Mouse (Mus musculus) neural tube, embryonic 12.5 days (tissue): ENCODE measurements around the gene Hist1h2ac. TPM values are rescaled to one million over a fixed set of nuclear protein-coding genes. Genes with fewer than 3 reads are reported as not detected.
"Not testable (repeated sequence)": the region's sequence is repeated elsewhere in the genome, so short reads cannot be mapped to it uniquely, and the experiment has no call there.

Source experiments
- ATAC-seq: fragments of 200-750 bp; cut with Nextera tagmentation; 2 replicates; pipeline ENCODE4 v1.8.0; 2017; ENCODE audit warnings: low read depth, mild to moderate bottlenecking, moderate TSS enrichment, moderate library complexity; ENCODE audit not compliant: low FRiP score
- H3K27ac ChIP-seq: fragments of 300-500 bp; sonication (generic); 2 replicates; pipeline ENCODE4 v1.5.1; 2016
- H3K27me3 ChIP-seq: fragments of 300-500 bp; sonication (generic); replicated peaks from 2 replicates; pipeline ENCODE4 v1.6.1; 2016; ENCODE audit warnings: mild to moderate bottlenecking
- H3K36me3 ChIP-seq: fragments of 300-500 bp; sonication (generic); 2 replicates; pipeline ENCODE4 v1.6.1; 2016; ENCODE audit warnings: mild to moderate bottlenecking
- H3K4me1 ChIP-seq: fragments of 300-500 bp; sonication (generic); 2 replicates; pipeline ENCODE4 v1.6.1; 2016
- H3K4me2 ChIP-seq: fragments of 300-500 bp; sonication (generic); replicated peaks from 2 replicates; pipeline ENCODE4 v1.6.1; 2016; ENCODE audit warnings: mild to moderate bottlenecking
- H3K4me3 ChIP-seq: fragments of 300-500 bp; sonication (generic); 2 replicates; pipeline ENCODE4 v1.5.1; 2016
- H3K9ac ChIP-seq: fragments of 300-500 bp; sonication (generic); 2 replicates; pipeline ENCODE4 v1.6.1; 2016; ENCODE audit warnings: mild to moderate bottlenecking
- H3K9me3 ChIP-seq: fragments of 300-500 bp; sonication (generic); 2 replicates; pipeline ENCODE4 v1.6.1; 2016; ENCODE audit warnings: mild to moderate bottlenecking
- WGBS: fragments of 180-500 bp; shearing (Covaris S2); methylation state at CpG from one replicate; pipeline ENCODE4 v1.1.7; 2016; 5-methylcytosine and 5-hydroxymethylcytosine counted together
- polyA plus RNA-seq: library from polyadenylated mRNA; unstranded; fragments of >200 nt; fragmentation: Nextera tagmentation; extraction: Ambion mirVana; gene quantifications from 2 replicates; pipeline ENCODE4 v1.2.1, GENCODE M21; 2016

Gene Hist1h2ac
- polyA plus RNA-seq, 1 experiment from 2014 or later = 0.74 TPM

DNA sequence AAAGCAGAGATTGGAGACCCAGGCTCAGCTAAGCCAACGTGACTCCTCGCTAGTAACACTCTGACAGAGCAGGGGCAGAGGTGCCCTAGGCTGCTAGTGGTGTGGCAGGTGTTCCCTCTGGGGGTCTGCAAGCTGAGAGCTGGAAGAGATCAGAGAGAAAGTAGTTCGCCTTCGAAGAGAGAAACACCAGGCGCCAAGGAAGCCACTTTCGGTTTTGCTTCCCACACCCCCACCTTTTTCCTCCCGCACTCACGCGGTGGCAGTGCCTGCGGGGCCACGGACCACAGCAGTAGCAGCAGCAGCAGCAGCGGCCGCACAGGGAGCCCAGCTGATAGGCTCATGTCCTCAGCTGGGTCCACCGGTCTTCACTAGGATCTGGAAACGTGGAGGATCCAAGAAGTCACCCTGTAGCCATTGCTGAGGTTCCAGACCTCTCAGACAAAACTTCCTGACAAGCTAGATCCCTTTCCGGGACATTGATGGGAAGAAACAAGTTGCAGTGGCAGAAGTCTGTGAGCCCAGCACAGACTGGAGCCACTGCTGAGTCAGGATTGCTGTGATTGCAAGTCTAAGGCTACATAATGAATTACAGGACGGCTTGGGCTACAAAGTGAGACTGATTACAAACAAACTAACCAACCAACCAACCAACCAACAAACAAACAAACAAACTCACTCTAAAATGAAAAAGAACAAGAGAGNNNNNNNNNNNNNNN lies 26.8 kb upstream of the Hist1h2ac start, which contains the start of gene Hfe:
Hfe (minus strand) TSS at position 481 of the 716 bp plus-strand sequence.
- H3K27me3 ChIP-seq = no peaks in the 10 kb centered on the region
- H3K4me1 ChIP-seq = peaks cover 11% of the 10 kb centered on the region; the same call in 1 of the 2 replicates
- no peaks in the 10 kb centered on the region for H3K36me3 ChIP-seq
- peak; percentile 63; the same call in 1 of the 2 replicates for ATAC-seq
- H3K4me2 ChIP-seq = peak within 1 kb of the TSS; percentile 67
- peak within 1 kb of the TSS; percentile 52 for H3K9ac ChIP-seq
- no peak within 1 kb of the TSS for H3K27ac ChIP-seq
- H3K4me3 ChIP-seq = peak within 1 kb of the TSS; percentile 29
- H3K9me3 ChIP-seq = no peaks in the 10 kb centered on the region
- WGBS = 3% methylated on average over 17 of the region's 17 CpGs

DNA sequence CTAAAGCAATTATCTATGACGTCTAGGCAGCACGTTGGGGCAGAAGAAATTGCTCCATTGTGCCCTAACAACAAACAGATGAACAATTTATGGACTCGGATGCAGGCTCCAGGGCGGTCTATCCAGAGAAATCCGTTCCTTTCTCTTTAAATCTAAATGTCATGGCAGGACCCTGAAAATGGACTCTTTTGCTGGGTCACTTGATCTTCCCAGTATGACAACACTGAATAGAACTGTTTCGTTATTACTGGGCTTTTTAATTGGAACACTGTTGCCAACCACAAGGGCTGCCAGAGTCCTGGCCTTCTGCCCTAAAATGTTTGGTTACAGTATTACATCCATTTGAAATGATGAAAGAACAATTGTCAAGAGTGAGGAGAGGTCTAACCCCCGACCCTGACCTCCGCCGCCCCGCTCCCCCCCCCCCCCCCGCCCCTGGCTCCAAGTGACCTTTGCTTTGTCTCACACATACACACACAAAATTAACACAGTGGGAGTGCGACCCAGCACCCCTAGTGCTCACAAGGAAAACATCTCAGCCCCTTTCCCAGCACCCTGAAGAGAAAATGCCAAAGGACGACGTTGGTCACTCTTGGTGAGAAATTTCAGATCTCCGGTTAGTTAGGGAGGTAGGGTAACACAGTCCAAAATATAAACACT lies 26.1 kb upstream of the Hist1h2ac start:
- Histone ChIP-seq H3K4me1 (peaks cover 11% of the 10 kb centered on the region; the same call in 1 of the 2 replicates), H3K4me3 (peak overlapping the region; percentile 29), H3K9ac (peak overlapping the region; percentile 52), H3K9me3 (no peaks in the 10 kb centered on the region), H3K36me3 (no peaks in the 10 kb centered on the region), H3K4me2 (peak overlapping the region; percentile 67), H3K27me3 (no peaks in the 10 kb centered on the region), H3K27ac (no peak overlapping the region)
- ATAC-seq = peak; percentile 9; the same call in 1 of the 2 replicates
- 14% methylated on average over 15 of the region's 15 CpGs for WGBS

DNA sequence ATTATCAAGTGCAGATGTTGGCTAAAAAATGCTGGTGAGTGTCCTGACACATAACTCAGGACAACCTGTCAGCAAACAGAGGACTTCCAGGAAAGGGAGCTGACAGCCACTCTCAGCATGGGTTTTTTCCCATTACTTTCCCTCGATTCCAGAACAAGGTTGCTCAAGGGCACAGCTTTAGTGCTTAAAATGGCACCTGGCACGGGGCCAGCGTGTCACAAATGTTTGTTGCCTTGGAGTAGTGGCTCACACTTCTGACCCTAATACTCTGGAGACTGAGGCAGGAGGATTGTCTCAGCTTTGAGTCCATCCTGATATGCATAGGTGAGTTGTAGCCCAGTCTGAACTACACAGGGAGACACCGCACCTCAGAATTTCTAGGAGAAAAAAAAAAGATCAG lies 24.9 kb upstream of the Hist1h2ac start:
- no peaks in the 10 kb centered on the region for H3K27me3 ChIP-seq
- no peaks in the 10 kb centered on the region for H3K36me3 ChIP-seq
- H3K9ac ChIP-seq = no peak overlapping the region
- no peak for ATAC-seq
- no peaks in the 10 kb centered on the region for H3K9me3 ChIP-seq
- no peak overlapping the region for H3K4me2 ChIP-seq
- WGBS = 79% methylated on average over 4 of the region's 4 CpGs
- H3K27ac ChIP-seq = no peak overlapping the region
- H3K4me1 ChIP-seq = peaks cover 11% of the 10 kb centered on the region; the same call in 1 of the 2 replicates
- H3K4me3 ChIP-seq = no peak overlapping the region

DNA sequence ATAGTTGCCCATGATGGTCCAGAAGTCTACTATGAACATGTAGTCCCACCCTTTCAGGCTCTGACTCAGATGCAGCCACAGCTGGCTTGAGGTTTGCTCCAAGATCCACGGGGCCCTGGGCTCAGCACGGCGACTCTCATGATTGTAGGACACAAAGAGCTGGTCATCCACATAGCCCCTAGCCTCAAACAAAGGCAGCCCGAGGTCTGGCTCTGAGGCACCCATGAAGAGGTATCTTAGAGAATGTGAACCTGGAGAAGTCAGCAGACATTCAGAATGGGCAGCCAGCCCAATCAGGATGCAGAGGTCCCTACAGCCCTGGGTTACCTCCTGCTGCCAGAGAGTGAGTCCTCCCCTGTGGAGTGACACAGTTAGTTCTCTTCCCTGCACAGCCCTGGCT lies 24.3 kb upstream of the Hist1h2ac start:
- WGBS = 79% methylated on average over 4 of the region's 4 CpGs
- Histone ChIP-seq H3K9me3 (no peaks in the 10 kb centered on the region), H3K4me1 (peaks cover 11% of the 10 kb centered on the region; the same call in 1 of the 2 replicates), H3K9ac (no peak overlapping the region), H3K27me3 (no peaks in the 10 kb centered on the region), H3K4me2 (no peak overlapping the region), H3K27ac (no peak overlapping the region), H3K4me3 (no peak overlapping the region), H3K36me3 (no peaks in the 10 kb centered on the region)
- no peak for ATAC-seq

DNA sequence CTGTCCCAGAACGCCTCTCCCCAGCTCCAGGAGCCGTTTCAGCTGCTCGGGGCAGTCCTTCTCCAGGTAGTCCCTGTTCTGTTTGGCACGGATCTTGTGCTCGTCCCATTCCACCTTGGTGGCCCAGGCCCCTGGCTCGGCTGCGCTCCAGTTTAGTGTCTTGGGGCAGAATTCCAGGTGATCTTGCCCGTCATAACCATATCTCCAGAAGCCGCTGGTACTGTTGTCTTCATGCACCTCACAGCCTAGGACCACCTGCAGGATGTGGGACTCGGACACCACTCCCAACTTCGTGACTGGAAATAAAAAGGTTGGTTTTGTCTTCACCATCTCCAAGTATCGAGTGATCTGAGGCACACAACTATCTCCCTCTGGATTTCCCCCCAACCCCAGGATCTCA lies 23.0 kb upstream of the Hist1h2ac start:
- no peak for ATAC-seq
- WGBS = 94% methylated on average over 12 of the region's 12 CpGs
- Histone ChIP-seq H3K36me3 (no peaks in the 10 kb centered on the region), H3K27me3 (no peaks in the 10 kb centered on the region), H3K27ac (no peak overlapping the region), H3K4me1 (peaks cover 11% of the 10 kb centered on the region; the same call in 1 of the 2 replicates), H3K9me3 (no peaks in the 10 kb centered on the region), H3K4me2 (no peak overlapping the region), H3K9ac (no peak overlapping the region), H3K4me3 (no peak overlapping the region)

DNA sequence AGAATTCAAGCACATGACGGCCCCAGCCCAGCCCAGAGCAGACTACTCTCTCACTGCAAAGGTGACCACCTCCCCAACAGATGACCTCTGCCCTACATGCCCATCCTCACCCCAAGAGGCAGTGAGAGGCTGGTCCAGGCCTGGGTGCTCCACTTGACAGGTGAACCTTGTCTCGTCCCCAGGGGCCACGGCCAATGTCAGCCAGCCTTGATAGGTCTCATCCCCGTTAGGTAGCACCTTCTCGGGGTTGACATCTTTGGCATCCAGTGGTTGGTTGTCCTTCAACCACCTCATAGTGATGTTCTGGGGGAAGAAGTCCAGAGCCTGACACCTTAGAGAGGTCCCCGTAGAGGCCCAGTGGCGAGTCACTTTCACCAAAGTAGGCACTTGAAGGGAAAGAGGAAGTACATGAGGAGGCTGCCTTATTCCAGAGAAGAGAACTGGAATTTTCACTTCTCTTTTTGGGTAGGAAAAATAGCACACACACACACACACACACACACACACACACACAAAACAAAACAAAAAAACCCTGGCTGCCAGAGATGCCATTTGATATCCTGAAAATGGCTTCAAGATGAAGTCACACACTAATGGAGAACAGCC lies 22.1 kb upstream of the Hist1h2ac start:
- 88% methylated on average over 7 of the region's 7 CpGs for WGBS
- H3K36me3 ChIP-seq = no peaks in the 10 kb centered on the region
- H3K4me3 ChIP-seq = no peak overlapping the region
- H3K4me2 ChIP-seq = no peak overlapping the region
- H3K27me3 ChIP-seq = no peaks in the 10 kb centered on the region
- no peaks in the 10 kb centered on the region for H3K9me3 ChIP-seq
- no peak for ATAC-seq
- H3K4me1 ChIP-seq = peaks cover 11% of the 10 kb centered on the region; the same call in 1 of the 2 replicates
- H3K9ac ChIP-seq = no peak overlapping the region
- H3K27ac ChIP-seq = no peak overlapping the region

DNA sequence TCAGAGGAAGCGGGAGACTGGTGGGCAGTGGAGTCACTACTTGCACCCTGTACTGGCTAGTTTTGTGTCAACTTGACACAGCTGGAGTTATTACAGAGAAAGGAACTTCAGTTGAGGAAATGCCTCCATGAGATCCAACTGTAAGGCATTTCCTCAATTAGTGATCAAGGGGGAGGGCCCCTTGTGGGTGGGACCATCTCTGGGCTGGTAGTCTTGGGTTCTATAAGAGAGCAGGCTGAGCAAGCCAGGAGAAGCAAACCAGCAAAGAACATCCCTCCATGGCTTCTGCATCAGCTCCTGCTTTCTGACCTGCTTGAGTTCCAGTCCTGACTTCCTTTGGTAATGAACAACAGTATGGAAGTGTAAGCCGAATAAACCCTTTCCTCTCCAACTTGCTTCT lies 19.1 kb upstream of the Hist1h2ac start:
- 92% methylated on average over 2 of the region's 2 CpGs for WGBS
- not testable (repeated sequence) for H3K4me3 ChIP-seq, H3K4me2 ChIP-seq, H3K27ac ChIP-seq, H3K9ac ChIP-seq, ATAC-seq, H3K4me1 ChIP-seq, H3K27me3 ChIP-seq, H3K9me3 ChIP-seq, H3K36me3 ChIP-seq

DNA sequence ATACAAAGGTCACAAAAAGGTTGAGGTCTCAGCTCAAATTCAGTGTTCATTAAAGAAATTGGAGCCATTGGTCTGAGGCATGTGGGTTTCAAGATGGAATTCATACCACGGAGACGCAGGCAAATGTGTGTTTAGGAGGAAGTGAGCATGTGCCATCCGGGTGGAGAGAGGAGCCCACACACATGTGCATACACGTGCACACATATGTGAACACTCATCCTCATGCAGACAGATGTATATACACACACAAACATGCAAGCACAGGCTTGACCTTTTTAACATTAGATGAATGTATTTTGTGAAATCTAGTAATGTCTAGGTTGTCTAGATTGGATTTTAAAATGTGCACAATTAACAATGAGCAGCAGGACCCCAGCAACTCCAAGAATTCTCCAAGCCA lies 18.5 kb upstream of the Hist1h2ac start:
- Histone ChIP-seq H3K27me3 (no peaks in the 10 kb centered on the region), H3K4me2 (no peak overlapping the region), H3K27ac (no peak overlapping the region), H3K9me3 (no peaks in the 10 kb centered on the region), H3K9ac (no peak overlapping the region), H3K36me3 (no peaks in the 10 kb centered on the region), H3K4me1 (no peaks in the 10 kb centered on the region), H3K4me3 (no peak overlapping the region)
- no peak for ATAC-seq
- WGBS = 89% methylated on average over 4 of the region's 4 CpGs

DNA sequence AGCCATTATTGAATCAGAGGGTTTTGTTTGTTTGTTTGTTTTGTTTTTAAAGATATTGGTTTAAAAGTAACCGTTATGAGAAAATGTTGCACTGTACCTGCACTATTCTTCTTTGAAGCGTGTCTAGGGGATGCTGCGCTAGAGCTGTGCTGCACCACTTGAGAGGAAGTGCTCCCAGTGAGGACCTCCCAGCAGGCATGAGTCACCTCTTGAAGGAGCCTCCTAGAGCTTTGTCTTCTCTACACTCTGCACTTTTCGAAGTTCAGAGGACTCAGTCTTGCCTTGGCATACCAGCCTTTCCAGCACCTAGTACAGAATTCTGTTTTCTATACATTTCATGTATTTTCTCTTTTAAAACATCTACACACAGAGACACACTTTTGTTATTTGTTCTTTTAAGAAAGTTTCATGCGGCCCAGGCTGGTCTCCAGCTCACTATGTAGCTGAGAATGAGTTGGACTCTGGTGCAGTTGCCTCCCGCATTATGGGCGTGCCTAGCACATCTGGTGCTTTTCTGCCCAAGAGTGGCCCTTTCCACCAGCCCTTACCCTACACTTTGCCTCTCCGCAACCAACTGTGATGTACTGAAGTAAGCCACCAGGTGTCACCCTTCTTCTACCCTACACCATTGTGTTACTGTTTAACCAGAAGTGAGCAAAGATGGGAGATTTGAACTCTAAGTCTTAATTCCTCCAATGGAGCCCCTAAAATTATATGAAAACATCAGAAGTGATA lies 17.2 kb upstream of the Hist1h2ac start:
- peaks cover 3% of the 10 kb centered on the region; the same call in 1 of the 2 replicates for H3K4me1 ChIP-seq
- no peak overlapping the region for H3K4me3 ChIP-seq
- H3K36me3 ChIP-seq = no peaks in the 10 kb centered on the region
- H3K4me2 ChIP-seq = no peak overlapping the region
- ATAC-seq = peak; percentile 52
- no peaks in the 10 kb centered on the region for H3K27me3 ChIP-seq
- no peaks in the 10 kb centered on the region for H3K9me3 ChIP-seq
- H3K27ac ChIP-seq = no peak overlapping the region
- WGBS = 30% methylated on average over 8 of the region's 8 CpGs
- H3K9ac ChIP-seq = no peak overlapping the region

DNA sequence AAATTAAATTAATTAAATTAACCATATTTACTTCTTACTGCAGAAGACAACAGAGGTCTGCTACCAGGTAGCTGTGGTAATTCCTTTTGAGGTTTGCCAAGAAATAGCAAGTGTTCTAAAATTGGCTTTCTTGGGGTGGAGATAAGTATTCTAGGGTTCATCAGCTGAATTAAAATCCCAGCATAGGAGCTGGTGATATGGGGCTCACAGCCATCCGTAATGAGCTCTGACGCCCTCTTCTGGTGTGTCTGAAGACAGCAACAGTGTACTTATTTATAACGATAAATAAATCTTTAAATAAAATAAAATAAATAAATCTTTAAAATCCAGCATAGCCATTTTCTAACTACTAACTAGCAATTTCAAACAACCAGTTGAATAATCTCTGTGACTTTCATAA lies 16.0 kb upstream of the Hist1h2ac start:
- Histone ChIP-seq H3K9me3 (no peaks in the 10 kb centered on the region), H3K36me3 (no peaks in the 10 kb centered on the region), H3K27me3 (no peaks in the 10 kb centered on the region), H3K9ac (no peak overlapping the region), H3K27ac (no peak overlapping the region), H3K4me2 (no peak overlapping the region), H3K4me1 (peaks cover 6% of the 10 kb centered on the region; the same call in 1 of the 2 replicates), H3K4me3 (no peak overlapping the region)
- 74% methylated on average over 3 of the region's 3 CpGs for WGBS
- ATAC-seq = no peak

DNA sequence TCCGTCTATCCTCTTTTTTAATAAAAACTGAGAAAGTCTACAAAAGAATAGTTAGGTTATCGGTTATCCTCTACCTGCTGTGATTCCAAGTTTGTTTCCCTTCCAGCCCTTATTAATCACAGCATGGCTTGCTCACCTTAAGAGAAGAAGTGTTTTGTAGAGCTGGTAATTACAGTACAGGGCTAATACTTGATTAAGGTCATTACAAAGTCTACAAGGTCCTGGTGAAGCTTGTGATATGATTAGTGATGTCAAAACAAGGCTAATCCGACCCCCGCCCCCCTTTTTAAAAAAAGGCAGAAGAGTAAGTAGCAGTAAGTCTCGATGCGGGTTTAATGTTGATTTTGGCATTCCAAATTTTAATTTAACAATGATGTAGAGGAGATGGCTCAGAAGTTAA lies 15.2 kb upstream of the Hist1h2ac start:
- no peaks in the 10 kb centered on the region for H3K9me3 ChIP-seq
- H3K4me2 ChIP-seq = peak overlapping the region; percentile 77
- H3K4me3 ChIP-seq = no peak overlapping the region
- no peak overlapping the region for H3K9ac ChIP-seq
- ATAC-seq = no peak
- no peaks in the 10 kb centered on the region for H3K36me3 ChIP-seq
- H3K4me1 ChIP-seq = peaks cover 6% of the 10 kb centered on the region; the same call in 1 of the 2 replicates
- no peaks in the 10 kb centered on the region for H3K27me3 ChIP-seq
- WGBS = 78% methylated on average over 6 of the region's 6 CpGs
- 0 out of 2 replicates have a peak overlapping the region, but pooled peaks have one; percentile 23 for H3K27ac ChIP-seq

DNA sequence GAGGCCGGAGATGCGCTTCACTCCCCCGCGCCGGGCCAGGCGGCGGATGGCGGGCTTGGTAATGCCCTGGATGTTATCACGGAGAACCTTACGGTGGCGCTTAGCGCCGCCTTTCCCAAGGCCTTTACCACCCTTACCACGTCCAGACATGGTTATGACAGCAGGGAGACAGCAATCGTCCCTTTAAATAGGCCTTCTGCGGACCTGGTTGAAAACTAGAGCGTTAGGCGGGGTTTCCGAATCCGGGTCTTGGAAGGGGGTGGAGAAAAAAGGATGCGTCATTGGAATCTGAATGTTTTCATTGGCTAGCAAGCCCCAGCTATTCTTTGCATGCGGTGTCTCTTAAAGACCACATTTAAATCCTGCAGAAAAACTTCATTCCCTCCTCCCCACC lies 14.5 kb upstream of the Hist1h2ac start, which contains the start of gene Hist1h4c:
Hist1h4c (minus strand) TSS at position 155 of the 394 bp plus-strand sequence.
- H3K4me2 ChIP-seq = peak within 1 kb of the TSS; percentile 77
- H3K36me3 ChIP-seq = no peaks in the 10 kb centered on the region
- H3K27me3 ChIP-seq = no peaks in the 10 kb centered on the region
- ATAC-seq = peak; percentile 95
- peak within 1 kb of the TSS; percentile 70 for H3K27ac ChIP-seq
- peak within 1 kb of the TSS; percentile 54 for H3K9ac ChIP-seq
- H3K4me3 ChIP-seq = peak within 1 kb of the TSS; percentile 41
- no peaks in the 10 kb centered on the region for H3K9me3 ChIP-seq
- under 1% methylated on average over 20 of the region's 22 CpGs for WGBS
- peaks cover 6% of the 10 kb centered on the region; the same call in 1 of the 2 replicates for H3K4me1 ChIP-seq
